Mouse (Mus musculus) layer of hippocampus, postnatal 10 days (tissue): ENCODE data around the gene 9530068E07Rik. TPM values are rescaled to one million over a fixed set of nuclear protein-coding genes. Genes with fewer than 3 reads are reported as not detected.
"Not testable (repeated sequence)": the region's sequence is repeated elsewhere in the genome, so short reads cannot be mapped to it uniquely, and the experiment has no call there.

Source experiments
- DNase-seq, 2 experiments: peaks; one replicate each; pipeline ENCODE4 v3.0.0; 2021; ENCODE audit warnings: low spot score in 2 of 2
- total RNA-seq, 2 experiments: library from RNA; stranded (reverse); gene quantifications; 2 replicates each; pipeline ENCODE4 v1.2.3; 2021

Gene 9530068E07Rik
- total RNA-seq, 2 experiments from 2014 or later: 78.7 to 81.4 TPM

DNA sequence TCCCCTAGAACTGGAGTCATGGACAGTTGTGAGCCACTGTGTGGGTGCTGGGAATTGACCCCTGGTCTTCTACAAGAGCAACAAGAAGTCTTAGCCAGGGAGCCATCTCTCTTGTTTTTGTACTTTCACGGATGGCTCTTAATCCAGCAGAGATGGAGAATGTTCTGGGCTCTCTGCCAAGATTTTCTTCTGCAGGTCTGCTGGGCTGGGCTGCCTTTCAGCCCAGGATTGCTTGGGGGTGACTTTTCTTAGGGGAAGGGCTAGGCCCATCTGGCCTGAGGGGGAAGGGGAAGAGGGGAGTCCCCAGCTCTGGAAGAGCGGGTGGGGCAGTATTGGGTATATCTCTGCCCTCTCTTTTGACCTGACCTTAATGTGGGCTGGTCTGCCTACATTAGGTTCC lies 25.7 kb upstream of the 9530068E07Rik start:
- DNase-seq: no peak

DNA sequence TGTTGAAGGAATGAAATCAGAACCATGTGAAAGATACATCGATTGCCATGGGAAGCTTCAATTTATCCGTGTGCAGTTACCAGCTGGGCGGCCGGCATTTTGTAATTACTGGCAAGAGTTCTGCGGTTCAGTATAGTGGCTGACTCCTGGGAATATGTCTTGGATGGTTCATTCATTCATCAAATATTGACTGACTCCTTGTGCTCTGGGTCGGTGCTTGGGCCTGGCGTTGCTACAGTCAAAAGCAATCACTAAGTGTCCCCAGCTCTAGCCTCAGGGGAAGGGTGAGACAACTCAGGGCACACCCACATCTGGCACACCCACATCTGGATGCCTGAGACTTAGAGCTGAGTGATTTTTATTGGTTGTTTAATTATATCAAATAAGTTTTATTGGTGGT lies 22.4 kb upstream of the 9530068E07Rik start:
- no peak for DNase-seq

DNA sequence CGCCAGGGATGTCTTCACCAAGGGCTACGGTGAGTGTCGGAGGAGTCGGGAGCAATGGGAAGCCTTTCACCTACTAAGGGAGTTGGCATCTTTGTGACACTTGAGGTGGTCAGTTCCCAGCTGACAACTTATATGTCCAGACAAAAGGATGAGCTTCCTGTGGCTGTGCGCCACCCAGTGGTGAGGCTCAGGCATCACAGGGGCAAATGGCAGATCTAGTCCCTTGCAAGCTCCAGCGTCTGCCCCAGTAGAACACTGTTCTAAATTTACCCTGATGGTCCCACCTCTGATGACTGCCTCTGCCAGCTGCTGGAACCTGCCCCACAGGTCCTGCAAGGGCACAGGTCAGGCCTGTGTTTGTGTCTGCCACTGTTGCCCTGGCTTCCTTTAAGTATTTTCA lies 21.9 kb upstream of the 9530068E07Rik start:
- peak; percentile 54 to 58 for DNase-seq

DNA sequence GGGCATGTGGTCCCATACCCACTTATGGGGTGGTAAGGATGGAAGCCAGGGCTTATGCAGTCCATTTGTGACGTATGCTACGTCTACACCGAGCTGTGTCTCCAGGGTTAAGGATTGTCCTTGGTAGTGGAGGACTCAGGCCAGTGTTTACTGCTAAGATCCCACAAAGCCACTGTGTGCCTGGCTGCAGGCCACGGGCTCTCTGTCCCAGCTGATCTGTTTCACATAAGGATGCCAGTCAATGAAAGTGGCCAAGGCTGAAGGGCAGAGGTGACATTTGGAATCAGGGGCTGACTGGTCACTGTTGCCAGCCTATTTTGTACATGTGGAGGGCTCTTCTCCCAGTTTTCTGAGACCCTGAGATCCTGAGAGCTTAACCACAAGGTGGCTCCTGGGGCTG lies 18.6 kb upstream of the 9530068E07Rik start:
- DNase-seq: no peak

- DNase-seq: no peak
Measured at GRCm38 (mm10) chr11:52379241-52379640, 17.0 kb upstream of the 9530068E07Rik start.

DNA sequence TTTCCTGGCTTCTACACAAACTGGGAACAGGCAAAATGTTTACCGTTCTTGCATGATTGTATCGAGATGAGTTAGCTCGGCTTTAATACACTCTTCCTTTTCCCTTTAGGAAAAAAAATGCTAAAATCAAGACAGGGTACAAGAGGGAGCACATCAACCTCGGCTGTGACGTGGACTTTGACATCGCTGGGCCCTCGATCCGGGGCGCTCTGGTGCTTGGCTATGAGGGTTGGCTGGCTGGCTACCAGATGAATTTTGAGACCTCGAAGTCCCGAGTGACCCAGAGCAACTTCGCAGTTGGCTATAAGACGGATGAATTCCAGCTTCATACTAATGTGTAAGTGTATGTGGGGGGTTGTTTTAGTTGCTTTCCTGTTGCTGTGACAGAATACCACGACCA lies 12.5 kb upstream of the 9530068E07Rik start:
- DNase-seq: no peak

GRCm38 (mm10) chr11:52384667-52385066 lies 11.6 kb upstream of the 9530068E07Rik start:
- no peak for DNase-seq

GRCm38 (mm10) chr11:52386892-52387291 lies 9.3 kb upstream of the 9530068E07Rik start:
- DNase-seq: no peak

GRCm38 (mm10) chr11:52388150-52388549 lies 8.1 kb upstream of the 9530068E07Rik start:
- no peak for DNase-seq

DNA sequence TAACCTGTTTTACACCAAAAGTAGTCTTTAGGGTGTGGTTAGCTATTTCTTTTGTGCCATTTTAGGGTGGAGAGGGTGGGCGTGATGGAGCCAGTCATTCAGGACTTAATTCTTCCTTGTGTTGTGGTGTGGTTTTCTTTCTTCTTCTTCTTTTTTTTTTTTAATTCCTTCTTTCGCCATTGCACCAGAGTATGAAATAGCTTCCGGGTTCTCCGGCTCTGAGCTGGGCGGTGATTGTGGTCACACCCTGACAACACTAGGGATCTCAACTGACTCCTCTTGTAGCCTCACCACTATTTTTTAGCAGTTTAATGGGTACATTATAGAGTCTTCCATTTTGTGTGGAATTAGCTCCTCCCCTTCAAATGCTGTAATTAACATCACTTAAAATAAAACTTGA lies 7.2 kb upstream of the 9530068E07Rik start:
- DNase-seq: not testable (repeated sequence)

DNA sequence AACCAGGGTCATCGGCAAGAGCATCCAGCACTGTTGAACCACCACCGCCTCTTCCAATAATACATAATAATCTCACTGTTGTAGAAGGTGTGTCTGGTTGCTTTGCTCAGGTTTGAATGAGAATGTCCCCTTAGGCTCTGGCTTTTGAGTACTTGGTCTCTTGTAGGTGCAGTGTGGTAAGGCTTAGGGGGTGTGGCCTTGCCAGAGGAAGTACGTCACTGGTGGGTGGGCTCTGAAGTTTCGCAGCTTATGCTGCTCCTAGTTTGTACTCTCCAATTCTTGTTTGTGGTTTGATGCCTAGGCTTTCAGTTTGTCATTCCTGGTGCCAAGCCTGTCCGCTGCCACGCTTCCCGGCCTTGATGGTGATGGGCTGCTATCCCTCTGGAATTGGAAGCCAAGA lies 6.3 kb upstream of the 9530068E07Rik start:
- DNase-seq: no peak

GRCm38 (mm10) chr11:52394494-52394893 lies 1.7 kb upstream of the 9530068E07Rik start:
- no peak for DNase-seq

- DNase-seq: no peak
Measured at GRCm38 (mm10) chr11:52395343-52395742, 885 bp upstream of the 9530068E07Rik start.

- no peak for DNase-seq
Measured at GRCm38 (mm10) chr11:52396597-52397188, 465 bp downstream of the 9530068E07Rik start.

- DNase-seq: no peak
Measured at GRCm38 (mm10) chr11:52397385-52397987, 1.3 kb downstream of the 9530068E07Rik start.

- no peak for DNase-seq
Measured at GRCm38 (mm10) chr11:52401476-52401875, 5.2 kb downstream of the 9530068E07Rik start.

GRCm38 (mm10) chr11:52402566-52402965 lies 6.3 kb downstream of the 9530068E07Rik start:
- DNase-seq: no peak

- DNase-seq: no peak
Measured at GRCm38 (mm10) chr11:52404209-52404608, 8.0 kb downstream of the 9530068E07Rik start.

- DNase-seq: no peak
Measured at GRCm38 (mm10) chr11:52405196-52405688, 9.0 kb downstream of the 9530068E07Rik start.

DNA sequence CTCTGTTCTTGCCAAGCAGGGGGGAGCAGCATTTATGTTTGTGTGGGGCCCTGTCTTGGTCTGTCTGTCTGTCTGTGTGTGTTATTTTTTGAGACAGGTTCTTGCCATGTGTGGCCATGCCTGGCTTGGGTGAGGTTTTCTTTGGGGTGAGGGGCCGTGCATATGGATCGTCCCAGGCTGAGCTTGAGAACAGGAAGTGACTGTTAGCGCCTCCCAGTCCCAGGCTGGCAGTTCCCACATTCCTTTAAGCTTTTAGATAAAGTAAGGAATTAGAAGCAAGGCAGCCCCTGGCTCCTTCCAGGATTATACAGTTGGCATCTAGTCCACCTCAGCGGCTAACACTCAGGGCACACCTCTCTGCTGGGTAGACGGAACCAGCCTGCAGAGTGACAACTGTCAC lies 13.1 kb downstream of the 9530068E07Rik start:
- no peak for DNase-seq

- DNase-seq: no peak
Measured at GRCm38 (mm10) chr11:52418358-52418757, 22.1 kb downstream of the 9530068E07Rik start.

DNA sequence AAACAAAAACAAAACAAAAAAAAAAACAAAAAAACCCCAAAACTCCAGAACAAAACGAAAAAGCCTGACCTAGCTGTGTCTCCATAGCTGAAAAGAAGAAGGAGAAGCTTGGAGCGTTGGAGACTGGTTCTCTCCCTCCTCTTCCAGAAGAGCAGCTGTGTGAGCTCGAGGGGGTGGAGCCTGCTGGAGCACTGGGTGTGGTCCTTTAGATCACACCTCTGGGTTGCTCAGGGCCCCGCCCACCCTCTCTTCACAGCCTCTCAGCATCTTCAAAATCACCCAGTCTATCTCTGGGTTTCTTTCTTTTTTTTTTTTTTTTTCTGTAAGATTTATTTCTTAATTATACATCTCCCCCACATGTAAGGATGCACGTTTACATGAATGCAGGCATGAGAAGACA lies 23.0 kb downstream of the 9530068E07Rik start:
- DNase-seq: no peak

DNA sequence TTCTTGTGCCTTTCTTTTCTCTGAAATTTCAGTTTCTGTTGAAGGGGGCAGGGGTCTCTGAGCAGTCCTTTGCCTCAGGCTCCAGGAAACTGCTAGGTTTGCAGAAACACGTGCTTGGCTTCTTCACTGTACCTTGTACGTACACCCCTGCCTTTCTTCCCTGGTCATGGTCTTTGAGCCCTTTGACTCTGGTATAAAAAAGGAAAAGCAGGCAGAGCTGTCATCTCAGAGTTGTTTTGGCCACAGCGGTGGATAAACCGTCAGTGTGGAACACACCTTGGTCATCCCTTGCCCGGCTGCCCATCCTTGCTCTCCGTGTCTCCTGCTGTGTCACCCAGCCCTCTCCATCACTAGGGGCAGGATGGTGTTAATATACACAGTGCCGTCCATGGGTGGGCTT lies 23.6 kb downstream of the 9530068E07Rik start:
- no peak for DNase-seq
